Mouse (Mus musculus): ENCODE data around the gene Chmp2a. TPM values are rescaled to one million over a fixed set of nuclear protein-coding genes. Genes with fewer than 3 reads are reported as not detected.

The Chmp2a gene
- total RNA-seq, 4 experiments from 2014 or later: 235 to 249 (median 240) TPM

- no peak for DNase-seq
Observed at GRCm38 (mm10) chr7:13033451-13034147, 1.0 kb downstream of the Chmp2a start.

GRCm38 (mm10) chr7:13032541-13032940 lies 2.1 kb downstream of the Chmp2a start:
- DNase-seq: no peak

- no peak for DNase-seq
Observed at GRCm38 (mm10) chr7:13031983-13032382, 2.6 kb downstream of the Chmp2a start.

GRCm38 (mm10) chr7:13031069-13031468 lies 3.5 kb downstream of the Chmp2a start:
- DNase-seq: peak; percentile 17

GRCm38 (mm10) chr7:13028986-13029385 lies 5.6 kb downstream of the Chmp2a start:
- DNase-seq: no peak

GRCm38 (mm10) chr7:13025511-13026112 lies 9.0 kb downstream of the Chmp2a start:
- DNase-seq: no peak

- peak; percentile 71 for DNase-seq
Observed at GRCm38 (mm10) chr7:13024805-13025204, 9.8 kb downstream of the Chmp2a start.

GRCm38 (mm10) chr7:13023928-13024731 lies 10.5 kb downstream of the Chmp2a start:
- DNase-seq: peak; percentile 88

GRCm38 (mm10) chr7:13022773-13023535 lies 11.7 kb downstream of the Chmp2a start:
- DNase-seq: peak; percentile 70

GRCm38 (mm10) chr7:13015217-13015616 lies 19.4 kb downstream of the Chmp2a start:
- no peak for DNase-seq

- no peak for DNase-seq
Observed at GRCm38 (mm10) chr7:13014275-13014839, 20.2 kb downstream of the Chmp2a start.

GRCm38 (mm10) chr7:13013671-13014070 lies 20.9 kb downstream of the Chmp2a start:
- no peak for DNase-seq

- no peak for DNase-seq
Observed at GRCm38 (mm10) chr7:13010005-13010908, 24.4 kb downstream of the Chmp2a start, which contains the start of gene Zbtb45. TSS of gene Zbtb45 (minus strand) at chr7:13010034.

GRCm38 (mm10) chr7:13009143-13010004 lies 25.2 kb downstream of the Chmp2a start:
- peak; percentile 90 for DNase-seq

GRCm38 (mm10) chr7:13007341-13008092 lies 27.1 kb downstream of the Chmp2a start:
- no peak for DNase-seq

- DNase-seq: no peak
Observed at GRCm38 (mm10) chr7:13006531-13006930, 28.1 kb downstream of the Chmp2a start.

- no peak for DNase-seq
Observed at GRCm38 (mm10) chr7:13006011-13006410, 28.6 kb downstream of the Chmp2a start.

- no peak for DNase-seq
Observed at GRCm38 (mm10) chr7:13003380-13003779, 31.2 kb downstream of the Chmp2a start.

GRCm38 (mm10) chr7:13001584-13001983 lies 33.0 kb downstream of the Chmp2a start:
- no peak for DNase-seq

Measured in adrenal gland, adult 8-10 months (tissue).